Mouse (Mus musculus) stomach, postnatal 0 days (tissue): ENCODE results near the gene Stub1. TPM values are rescaled to one million over a fixed set of nuclear protein-coding genes. Genes with fewer than 3 reads are reported as not detected.
A peak's percentile ranks its signal among the peaks of the same experiment; 100 is the strongest.

Experiments used
- ATAC-seq: fragments of 200-750 bp; cut with Nextera tagmentation; 2 replicates; pipeline ENCODE4 v1.8.0; 2017; ENCODE audit not compliant: low FRiP score, low TSS enrichment
- DNase-seq: peaks from one replicate; pipeline ENCODE4 v3.0.0-alpha.2; 2016; ENCODE audit warnings: low spot score
- H3K27ac ChIP-seq: fragments of 300-500 bp; sonication (generic); replicated peaks from 2 replicates; pipeline ENCODE4 v1.5.1; 2014; ENCODE audit warnings: mild to moderate bottlenecking, control low read depth
- H3K27me3 ChIP-seq: fragments of 300-500 bp; sonication (generic); 2 replicates; pipeline ENCODE4 v1.6.1; 2014; ENCODE audit warnings: low read length; ENCODE audit not compliant: control insufficient read depth, insufficient read depth
- H3K36me3 ChIP-seq: fragments of 300-500 bp; sonication (generic); 2 replicates; pipeline ENCODE4 v1.6.1; 2014; ENCODE audit warnings: low read length, mixed read lengths; ENCODE audit not compliant: control insufficient read depth, insufficient read depth
- H3K4me1 ChIP-seq: fragments of 300-500 bp; sonication (generic); replicated peaks from 2 replicates; pipeline ENCODE4 v1.6.1; 2014; ENCODE audit warnings: antibody characterized with exemption; ENCODE audit not compliant: control insufficient read depth, insufficient read depth
- H3K4me2 ChIP-seq: fragments of 300-500 bp; sonication (generic); replicated peaks from 2 replicates; pipeline ENCODE4 v1.6.1; 2014; ENCODE audit warnings: low read depth, mild to moderate bottlenecking, control low read depth, moderate library complexity
- H3K4me3 ChIP-seq: fragments of 300-500 bp; sonication (generic); 2 replicates; pipeline ENCODE4 v1.5.1; 2014; ENCODE audit warnings: low read depth, low read length, control low read depth
- H3K9ac ChIP-seq: fragments of 300-500 bp; sonication (generic); 2 replicates; pipeline ENCODE4 v1.6.1; 2014; ENCODE audit warnings: mild to moderate bottlenecking, low read length, control low read depth, mixed read lengths
- H3K9me3 ChIP-seq: fragments of 300-500 bp; sonication (generic); 2 replicates; pipeline ENCODE4 v1.6.1; 2016; ENCODE audit warnings: low read length; ENCODE audit not compliant: control insufficient read depth
- CTCF ChIP-seq: IDR thresholded peaks from 2 replicates; pipeline ENCODE4 v1.5.1; 2016; ENCODE audit warnings: antibody characterized with exemption, low read depth, mild to moderate bottlenecking, moderate library complexity
- EP300 ChIP-seq: optimal IDR thresholded peaks from 2 replicates; pipeline ENCODE3; 2016; ENCODE audit warnings: antibody characterized with exemption
- WGBS: fragments of 180-500 bp; shearing (Covaris S2); extraction: QIAGEN DNeasy Blood & Tissue Kit; methylation state at CpG from one replicate; pipeline ENCODE4 v1.1.7; 2014; 5-methylcytosine and 5-hydroxymethylcytosine counted together
- polyA plus RNA-seq: library from polyadenylated mRNA; unstranded; fragments of >200 nt; fragmentation: Nextera tagmentation; extraction: Ambion mirVana; gene quantifications from 2 replicates; pipeline ENCODE4 v1.2.1, GENCODE M21; 2015

The Stub1 gene
- polyA plus RNA-seq, 1 experiment from 2014 or later: 215 TPM

- H3K9me3 ChIP-seq: no peaks in the 10 kb centered on the region
- no peak overlapping the region for H3K27ac ChIP-seq
- TF ChIP-seq CTCF (no peak), EP300 (no peak)
- peaks cover 4% of the 10 kb centered on the region; the same call in 1 of the 2 replicates for H3K36me3 ChIP-seq
- ATAC-seq (no peak), DNase-seq (no peak)
- H3K4me1 ChIP-seq: peaks cover 5% of the 10 kb centered on the region; the same call in 1 of the 2 replicates
- peak overlapping the region; percentile 90 for H3K4me2 ChIP-seq
- WGBS: 54% methylated on average over 10 of the region's 10 CpGs
- H3K27me3 ChIP-seq: no peaks in the 10 kb centered on the region
- H3K4me3 ChIP-seq: peak overlapping the region; percentile 64
- peak overlapping the region; percentile 68 for H3K9ac ChIP-seq
Measured at GRCm38 (mm10) chr17:25876347-25876915, 43.2 kb upstream of the Stub1 start.

GRCm38 (mm10) chr17:25875171-25876136 lies 42.2 kb upstream of the Stub1 start:
- Histone ChIP-seq H3K4me3 (peak overlapping the region; percentile 64), H3K4me2 (peak overlapping the region; percentile 90), H3K27ac (peak overlapping the region; percentile 89), H3K36me3 (peaks cover 4% of the 10 kb centered on the region; the same call in 1 of the 2 replicates), H3K9me3 (no peaks in the 10 kb centered on the region), H3K4me1 (peaks cover 5% of the 10 kb centered on the region; the same call in 1 of the 2 replicates), H3K27me3 (no peaks in the 10 kb centered on the region), H3K9ac (peak overlapping the region; percentile 68)
- peak; percentile 48 for TF ChIP-seq CTCF
- TF ChIP-seq EP300: peak; percentile 37
- peak; percentile 87 for ATAC-seq
- DNase-seq: peak; percentile 92
- WGBS: under 1% methylated on average over 59 of the region's 59 CpGs

GRCm38 (mm10) chr17:25874721-25875170 lies 41.5 kb upstream of the Stub1 start, which contains the start of gene Mettl26:
TSS of gene Mettl26 (plus strand) at chr17:25875074.
- 1% methylated on average over 25 of the region's 25 CpGs for WGBS

GRCm38 (mm10) chr17:25874148-25874720 lies 41.0 kb upstream of the Stub1 start:
- WGBS: 7% methylated on average over 14 of the region's 14 CpGs
- Histone ChIP-seq H3K27me3 (no peaks in the 10 kb centered on the region), H3K4me3 (peak overlapping the region; percentile 64), H3K27ac (peak overlapping the region; percentile 89), H3K4me2 (peak overlapping the region; percentile 90), H3K9me3 (no peaks in the 10 kb centered on the region), H3K4me1 (peaks cover 5% of the 10 kb centered on the region; the same call in 1 of the 2 replicates), H3K36me3 (peaks cover 4% of the 10 kb centered on the region; the same call in 1 of the 2 replicates), H3K9ac (peak overlapping the region; percentile 43)
- DNase-seq (no peak), ATAC-seq (no peak)
- TF ChIP-seq EP300: no peak
- no peak for TF ChIP-seq CTCF

More at GRCm38 (mm10) chr17:25874721-25875170, 41.5 kb upstream of the Stub1 start, which contains the start of gene Mettl26:
- Histone ChIP-seq H3K9me3 (no peaks in the 10 kb centered on the region), H3K4me3 (peak within 1 kb of the TSS; percentile 64), H3K36me3 (peaks cover 4% of the 10 kb centered on the region; the same call in 1 of the 2 replicates), H3K4me1 (peaks cover 5% of the 10 kb centered on the region; the same call in 1 of the 2 replicates), H3K9ac (peak within 1 kb of the TSS; percentile 68), H3K27ac (peak within 1 kb of the TSS; percentile 89), H3K27me3 (no peaks in the 10 kb centered on the region), H3K4me2 (peak within 1 kb of the TSS; percentile 90)
- DNase-seq (peak; percentile 91), ATAC-seq (peak; percentile 59; the same call in 1 of the 2 replicates)
- TF ChIP-seq EP300 (no peak), CTCF (peak; percentile 50; the same call in 1 of the 2 replicates)

DNA sequence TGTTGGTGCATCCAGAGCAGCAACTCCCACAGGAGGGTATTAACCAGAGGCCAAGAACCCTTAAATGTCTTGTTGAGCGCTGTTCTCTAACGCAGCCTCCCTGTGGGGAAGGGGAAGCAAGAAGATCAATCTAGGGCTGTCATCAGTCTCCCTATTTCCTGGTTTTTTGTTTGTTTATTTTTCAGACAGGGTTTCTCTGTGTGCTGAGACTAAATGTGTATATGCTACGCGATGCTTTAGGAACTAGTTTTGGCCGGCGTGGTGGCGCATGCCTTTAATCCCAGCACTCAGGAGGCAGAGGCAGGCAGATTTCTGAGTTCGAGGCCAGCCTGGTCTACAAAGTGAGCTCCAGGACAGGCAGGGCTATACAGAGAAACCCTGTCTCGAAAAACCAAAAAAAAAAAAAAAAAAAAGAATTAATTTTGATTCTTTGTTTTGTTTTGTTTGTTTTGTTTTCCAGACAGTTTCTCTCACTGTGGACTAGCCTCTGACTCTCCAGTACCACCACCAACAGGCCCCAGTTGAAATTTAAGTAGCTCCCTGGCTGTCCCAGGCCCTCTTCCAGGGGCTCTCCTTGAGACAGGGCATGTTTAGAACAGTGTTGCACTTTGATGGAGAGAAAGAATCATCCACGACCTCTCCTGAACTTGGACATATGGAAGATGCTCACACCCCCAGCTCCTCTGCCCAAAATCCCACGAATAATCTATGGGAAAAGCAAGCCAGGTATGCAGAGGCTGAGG lies 40.4 kb upstream of the Stub1 start:
- Histone ChIP-seq H3K4me1 (peaks cover 8% of the 10 kb centered on the region; the same call in 1 of the 2 replicates), H3K27ac (no peak overlapping the region), H3K4me2 (peak overlapping the region; percentile 90; the same call in 1 of the 2 replicates), H3K4me3 (no peak overlapping the region), H3K9me3 (no peaks in the 10 kb centered on the region), H3K9ac (no peak overlapping the region), H3K27me3 (no peaks in the 10 kb centered on the region), H3K36me3 (0 out of 2 replicates have a peak, but pooled peaks cover 4% of the 10 kb centered on the region)
- WGBS: 74% methylated on average over 11 of the region's 11 CpGs
- DNase-seq (no peak), ATAC-seq (no peak)
- TF ChIP-seq EP300: no peak
- TF ChIP-seq CTCF: no peak
